Mouse (Mus musculus) liver, adult 2 months (tissue): ENCODE measurements around the gene Clmp.

Source experiments
- CTCF ChIP-seq: fragments of 200-500 bp; IDR thresholded peaks from 2 replicates; pipeline ENCODE4 v1.5.1; 2011; ENCODE audit warnings: low read depth, low read length, control low read depth
- POLR2A ChIP-seq: fragments of 200-500 bp; IDR thresholded peaks from 2 replicates; pipeline ENCODE4 v1.6.1; 2011; ENCODE audit warnings: low read length, control low read depth; ENCODE audit not compliant: insufficient read depth; ENCODE audit errors: extremely low read depth

DNA sequence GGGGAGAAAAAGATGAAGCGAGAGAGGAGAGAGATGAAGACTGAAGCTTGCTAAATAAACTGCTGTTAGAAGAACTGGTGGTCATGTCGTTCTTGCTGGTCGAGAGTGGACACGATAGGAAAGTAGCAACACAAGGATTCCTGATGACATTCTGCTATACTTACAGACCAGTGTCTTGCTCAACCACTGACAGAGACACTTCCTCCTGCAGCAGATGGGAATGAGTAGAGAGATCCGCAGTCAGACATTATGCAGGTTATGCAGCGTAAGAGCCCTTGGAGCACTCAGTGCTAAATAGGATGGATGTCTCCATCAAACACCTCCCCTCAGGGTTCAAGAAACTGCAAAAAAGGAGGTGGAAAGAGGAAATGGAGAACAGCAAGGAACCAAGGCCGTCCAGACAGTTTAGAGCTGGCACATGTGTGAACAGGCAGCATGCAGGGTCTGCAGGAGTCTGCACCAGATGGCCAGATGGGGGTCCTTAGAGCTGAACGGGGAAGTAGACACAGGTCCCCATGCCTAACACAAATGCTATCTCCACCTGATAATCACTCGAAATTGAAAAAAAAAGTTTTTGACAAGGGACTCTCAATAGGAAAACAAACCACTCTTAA is 19.5 kb upstream of the Clmp start:
- no peak for TF ChIP-seq CTCF
- no peak for TF ChIP-seq POLR2A
